Mouse (Mus musculus): ENCODE data around the gene Kif14.

DNA sequence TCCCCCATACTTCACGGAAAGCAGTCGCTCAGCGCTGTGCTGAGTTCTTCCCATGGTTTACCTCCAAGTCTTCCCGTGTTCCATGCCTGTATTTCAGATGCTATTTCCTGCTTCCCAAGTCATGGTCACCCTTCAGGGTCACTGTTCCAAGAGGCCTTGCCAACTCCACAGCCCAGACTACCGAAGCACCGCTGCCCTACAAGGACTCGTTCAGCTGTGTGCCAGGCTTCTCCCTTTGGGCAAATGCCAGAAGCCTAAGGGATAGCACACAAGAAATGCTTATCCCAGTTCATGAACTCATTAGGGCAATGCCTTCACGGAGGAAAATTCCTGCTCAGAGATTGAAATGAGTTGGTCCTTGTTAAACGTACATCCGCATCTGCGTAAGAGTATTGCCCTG lies 47.0 kb downstream of the Kif14 start:
- no peak for TF ChIP-seq CTCF (conservative IDR thresholded peaks at IDR 0.05; ENCODE audit: insufficient read depth, insufficient read length, low read depth, low read length)
- TF ChIP-seq POLR2A (IDR thresholded peaks at IDR 0.05; ENCODE audit: low read depth, low read length) = no peak
